Mouse (Mus musculus) hindbrain, embryonic 14.5 days (tissue): ENCODE data around the gene Rapgef6. TPM values are rescaled to one million over a fixed set of nuclear protein-coding genes. Genes with fewer than 3 reads are reported as not detected.

Source experiments
- ATAC-seq: fragments of 200-750 bp; cut with Nextera tagmentation; 2 replicates; pipeline ENCODE4 v1.8.0; 2017; ENCODE audit warnings: moderate number of reproducible peaks, mild to moderate bottlenecking, moderate TSS enrichment, moderate library complexity; ENCODE audit not compliant: low FRiP score
- DNase-seq: peaks from one replicate; pipeline ENCODE4 v3.0.0-alpha.2; 2015; ENCODE audit warnings: low spot score
- H3K27ac ChIP-seq: fragments of 300-500 bp; sonication (generic); 2 replicates; pipeline ENCODE4 v1.5.1; 2014; ENCODE audit warnings: mild to moderate bottlenecking, moderate library complexity
- H3K27me3 ChIP-seq: fragments of 300-500 bp; sonication (generic); 2 replicates; pipeline ENCODE4 v1.6.1; 2014; ENCODE audit warnings: mild to moderate bottlenecking, low read length, mixed read lengths; ENCODE audit not compliant: control insufficient read depth, insufficient read depth
- H3K36me3 ChIP-seq: fragments of 300-500 bp; sonication (generic); replicated peaks from 2 replicates; pipeline ENCODE4 v1.6.1; 2014; ENCODE audit not compliant: control insufficient read depth, insufficient read depth
- H3K4me1 ChIP-seq: fragments of 300-500 bp; sonication (generic); replicated peaks from 2 replicates; pipeline ENCODE4 v1.6.1; 2014; ENCODE audit warnings: antibody characterized with exemption, low read length, mixed read lengths; ENCODE audit not compliant: control insufficient read depth, insufficient read depth
- H3K4me2 ChIP-seq: fragments of 300-500 bp; sonication (generic); replicated peaks from 2 replicates; pipeline ENCODE4 v1.6.1; 2014; ENCODE audit warnings: mild to moderate bottlenecking, moderate library complexity
- H3K4me3 ChIP-seq: fragments of 300-500 bp; sonication (generic); replicated peaks from 2 replicates; pipeline ENCODE4 v1.5.1; 2014; ENCODE audit warnings: mild to moderate bottlenecking, low read length
- H3K9ac ChIP-seq: fragments of 300-500 bp; sonication (generic); 2 replicates; pipeline ENCODE4 v1.6.1; 2014
- H3K9me3 ChIP-seq: fragments of 300-500 bp; sonication (generic); 2 replicates; pipeline ENCODE4 v1.6.1; 2016; ENCODE audit warnings: low read length; ENCODE audit not compliant: control insufficient read depth
- WGBS: fragments of 180-500 bp; shearing (Covaris S2); extraction: QIAGEN DNeasy Blood & Tissue Kit; methylation state at CpG from one replicate; pipeline ENCODE4 v1.1.7; 2014; 5-methylcytosine and 5-hydroxymethylcytosine counted together
- polyA plus RNA-seq: library from polyadenylated mRNA; unstranded; fragments of >200 nt; fragmentation: Nextera tagmentation; extraction: Ambion mirVana; gene quantifications from 2 replicates; pipeline ENCODE4 v1.2.1, GENCODE M21; 2014

Rapgef6 gene
- polyA plus RNA-seq, 1 experiment from 2014 or later = 31.7 TPM

GRCm38 (mm10) chr11:54554970-54555369 lies 32.3 kb downstream of the Rapgef6 start:
- no peak overlapping the region for H3K27ac ChIP-seq
- DNase-seq = no peak
- no peaks in the 10 kb centered on the region for H3K36me3 ChIP-seq
- WGBS = 85% methylated on average over 2 of the region's 2 CpGs
- ATAC-seq = no peak
- H3K4me2 ChIP-seq = no peak overlapping the region
- no peaks in the 10 kb centered on the region for H3K4me1 ChIP-seq
- no peak overlapping the region for H3K4me3 ChIP-seq
- no peaks in the 10 kb centered on the region for H3K27me3 ChIP-seq
- H3K9ac ChIP-seq = no peak overlapping the region
- H3K9me3 ChIP-seq = no peaks in the 10 kb centered on the region

GRCm38 (mm10) chr11:54562761-54563160 lies 40.1 kb downstream of the Rapgef6 start:
- H3K4me2 ChIP-seq = no peak overlapping the region
- DNase-seq (peak; percentile 31), ATAC-seq (no peak)
- H3K27ac ChIP-seq = no peak overlapping the region
- no peaks in the 10 kb centered on the region for H3K4me1 ChIP-seq
- no peak overlapping the region for H3K4me3 ChIP-seq
- WGBS = 89% methylated on average over 5 of the region's 5 CpGs
- no peak overlapping the region for H3K9ac ChIP-seq
- no peaks in the 10 kb centered on the region for H3K27me3 ChIP-seq
- H3K9me3 ChIP-seq = no peaks in the 10 kb centered on the region
- H3K36me3 ChIP-seq = no peaks in the 10 kb centered on the region

- no peak overlapping the region for H3K9ac ChIP-seq
- no peak overlapping the region for H3K27ac ChIP-seq
- no peak for ATAC-seq
- no peaks in the 10 kb centered on the region for H3K36me3 ChIP-seq
- H3K4me2 ChIP-seq = no peak overlapping the region
- no peaks in the 10 kb centered on the region for H3K27me3 ChIP-seq
- WGBS = 82% methylated on average over 1 of the region's 1 CpGs
- H3K4me3 ChIP-seq = no peak overlapping the region
- no peak for DNase-seq
- no peaks in the 10 kb centered on the region for H3K9me3 ChIP-seq
- H3K4me1 ChIP-seq = no peaks in the 10 kb centered on the region
These were observed 45.3 kb downstream of the Rapgef6 start for GRCm38 (mm10) chr11:54567959-54568358.

GRCm38 (mm10) chr11:54574741-54575140 lies 52.1 kb downstream of the Rapgef6 start:
- H3K27me3 ChIP-seq = no peaks in the 10 kb centered on the region
- H3K9me3 ChIP-seq = no peaks in the 10 kb centered on the region
- ATAC-seq (no peak), DNase-seq (no peak)
- no peaks in the 10 kb centered on the region for H3K36me3 ChIP-seq
- no peaks in the 10 kb centered on the region for H3K4me1 ChIP-seq
- no peak overlapping the region for H3K9ac ChIP-seq
- WGBS = 91% methylated on average over 2 of the region's 2 CpGs
- no peak overlapping the region for H3K27ac ChIP-seq
- H3K4me2 ChIP-seq = no peak overlapping the region
- H3K4me3 ChIP-seq = no peak overlapping the region

GRCm38 (mm10) chr11:54592585-54592984 lies 69.9 kb downstream of the Rapgef6 start:
- DNase-seq (no peak), ATAC-seq (no peak)
- peak overlapping the region; percentile 59; the same call in 1 of the 2 replicates for H3K27ac ChIP-seq
- 0 out of 2 replicates have a peak, but pooled peaks cover 4% of the 10 kb centered on the region for H3K4me1 ChIP-seq
- H3K4me3 ChIP-seq = no peak overlapping the region
- H3K27me3 ChIP-seq = no peaks in the 10 kb centered on the region
- no peaks in the 10 kb centered on the region for H3K9me3 ChIP-seq
- WGBS = 51% methylated on average over 3 of the region's 3 CpGs
- H3K9ac ChIP-seq = no peak overlapping the region
- no peak overlapping the region for H3K4me2 ChIP-seq
- H3K36me3 ChIP-seq = no peaks in the 10 kb centered on the region

GRCm38 (mm10) chr11:54594049-54594448 lies 71.4 kb downstream of the Rapgef6 start:
- DNase-seq (no peak), ATAC-seq (no peak)
- Histone ChIP-seq H3K27me3 (no peaks in the 10 kb centered on the region), H3K9ac (no peak overlapping the region), H3K36me3 (no peaks in the 10 kb centered on the region), H3K4me1 (0 out of 2 replicates have a peak, but pooled peaks cover 4% of the 10 kb centered on the region), H3K9me3 (no peaks in the 10 kb centered on the region), H3K4me2 (no peak overlapping the region), H3K27ac (no peak overlapping the region), H3K4me3 (no peak overlapping the region)
- 54% methylated on average over 2 of the region's 2 CpGs for WGBS

GRCm38 (mm10) chr11:54595053-54595452 lies 72.4 kb downstream of the Rapgef6 start:
- Histone ChIP-seq H3K4me1 (0 out of 2 replicates have a peak, but pooled peaks cover 4% of the 10 kb centered on the region), H3K27ac (peak overlapping the region; percentile 38; the same call in 1 of the 2 replicates), H3K27me3 (no peaks in the 10 kb centered on the region), H3K36me3 (no peaks in the 10 kb centered on the region), H3K9me3 (no peaks in the 10 kb centered on the region), H3K9ac (no peak overlapping the region), H3K4me2 (no peak overlapping the region), H3K4me3 (no peak overlapping the region)
- 77% methylated on average over 4 of the region's 4 CpGs for WGBS
- DNase-seq (no peak), ATAC-seq (no peak)

GRCm38 (mm10) chr11:54595905-54596555 lies 73.4 kb downstream of the Rapgef6 start:
- Histone ChIP-seq H3K4me1 (0 out of 2 replicates have a peak, but pooled peaks cover 4% of the 10 kb centered on the region), H3K27me3 (no peaks in the 10 kb centered on the region), H3K36me3 (no peaks in the 10 kb centered on the region), H3K27ac (peak overlapping the region; percentile 64), H3K9me3 (no peaks in the 10 kb centered on the region), H3K4me2 (peak overlapping the region; percentile 50), H3K4me3 (peak overlapping the region; percentile 33), H3K9ac (peak overlapping the region; percentile 65)
- DNase-seq (peak; percentile 68), ATAC-seq (peak; percentile 73; the same call in 1 of the 2 replicates)
- 47% methylated on average over 8 of the region's 8 CpGs for WGBS

- ATAC-seq (0 out of 2 replicates have a peak, but pooled peaks have one; percentile 17), DNase-seq (peak; percentile 37)
- Histone ChIP-seq H3K36me3 (no peaks in the 10 kb centered on the region), H3K4me3 (peak overlapping the region; percentile 35), H3K4me2 (peak overlapping the region; percentile 52), H3K4me1 (no peaks in the 10 kb centered on the region), H3K9me3 (no peaks in the 10 kb centered on the region), H3K27me3 (no peaks in the 10 kb centered on the region), H3K9ac (peak overlapping the region; percentile 50), H3K27ac (0 out of 2 replicates have a peak overlapping the region, but pooled peaks have one; percentile 57)
- 36% methylated on average over 1 of the region's 1 CpGs for WGBS
These were observed 75.3 kb downstream of the Rapgef6 start for GRCm38 (mm10) chr11:54597902-54598447.
